Mouse (Mus musculus): ENCODE measurements at regions not wholly inside any gene's neighbourhood (a gene's known extent, or its start where the extent isn't known, plus 50 kb on each side); places are given as distances from the start of the nearest gene placed in this dataset.
A peak's percentile ranks its signal among the peaks of the same experiment; 100 is the strongest.
"Not testable (repeated sequence)": the region's sequence is repeated elsewhere in the genome, so short reads cannot be mapped to it uniquely, and the experiment has no call there.

DNA sequence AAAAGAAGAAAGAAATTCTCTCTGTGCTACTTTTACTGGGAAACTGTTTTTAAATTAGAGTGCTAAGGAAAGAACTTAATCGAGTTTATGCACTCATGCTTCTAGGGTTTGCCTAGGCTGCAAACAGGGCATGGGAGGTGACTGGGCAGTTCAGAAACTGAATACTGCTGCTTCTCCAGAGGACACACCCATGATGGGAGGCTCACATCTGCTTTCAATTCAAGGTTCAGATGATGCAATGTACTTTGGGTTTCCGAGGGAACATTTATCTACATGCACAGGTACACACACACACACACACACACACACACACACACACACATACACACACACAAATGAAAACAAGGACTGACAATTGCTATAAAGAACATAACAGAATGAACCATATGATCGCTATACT lies 417.4 kb downstream of the Htr7 start:
- 86% methylated on average over 3 of the region's 3 CpGs for WGBS
- no peaks in the 10 kb centered on the region for H3K27me3 ChIP-seq (replicated peaks)
- no peak overlapping the region for H3K27ac ChIP-seq
- ATAC-seq (ENCODE audit: low FRiP score, low read depth): no peak
- H3K4me1 ChIP-seq: no peaks in the 10 kb centered on the region
- H3K9me3 ChIP-seq: no peaks in the 10 kb centered on the region
- no peaks in the 10 kb centered on the region for H3K36me3 ChIP-seq
- H3K4me3 ChIP-seq: no peak overlapping the region
- no peak overlapping the region for H3K4me2 ChIP-seq (replicated peaks)
- no peak overlapping the region for H3K9ac ChIP-seq

DNA sequence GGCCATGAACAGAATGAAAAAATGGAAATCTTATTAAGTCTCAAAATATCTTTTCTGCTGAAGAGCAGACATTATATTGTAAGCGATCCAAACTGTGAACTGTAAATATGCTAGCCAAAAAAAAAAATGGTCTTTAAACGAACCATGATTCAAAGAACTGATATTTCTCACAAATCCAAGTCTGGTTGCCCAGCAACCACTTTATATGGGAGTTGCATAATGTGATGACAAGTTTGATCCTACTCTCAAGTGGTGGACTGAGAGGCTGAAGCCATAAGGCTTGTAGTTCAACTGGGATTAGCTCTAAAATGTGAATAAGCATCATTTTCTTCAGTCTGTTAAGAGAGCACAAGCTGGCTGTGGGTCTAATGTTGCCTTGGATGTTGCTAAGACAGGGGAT lies 435.5 kb downstream of the Htr7 start:
- Histone ChIP-seq H3K4me3 (no peak overlapping the region), H3K27me3 (replicated peaks) (no peaks in the 10 kb centered on the region), H3K4me1 (no peaks in the 10 kb centered on the region), H3K9ac (no peak overlapping the region), H3K27ac (no peak overlapping the region), H3K36me3 (no peaks in the 10 kb centered on the region), H3K4me2 (replicated peaks) (no peak overlapping the region), H3K9me3 (no peaks in the 10 kb centered on the region)
- 84% methylated on average over 2 of the region's 2 CpGs for WGBS
- ATAC-seq (ENCODE audit: low FRiP score, low read depth): no peak

DNA sequence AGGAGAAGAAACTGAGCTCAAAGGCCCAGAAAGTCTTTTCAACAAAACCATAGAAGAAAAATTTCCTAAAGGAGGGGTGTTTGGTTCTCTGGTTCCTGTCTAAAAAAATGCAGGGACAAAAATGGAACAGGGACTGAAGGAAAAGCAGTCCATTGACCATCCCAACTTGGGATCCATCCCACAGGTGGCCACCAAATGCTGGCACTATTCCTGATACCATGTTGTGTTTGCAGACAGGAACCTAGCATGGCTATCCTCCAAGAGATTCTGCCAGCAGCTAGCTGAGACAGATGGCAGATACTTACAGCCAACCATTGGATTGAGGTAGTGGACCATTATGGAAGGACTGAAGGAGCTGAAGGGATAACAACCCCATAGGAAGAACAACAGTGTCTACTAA lies 461.9 kb downstream of the Htr7 start:
- Histone ChIP-seq H3K9me3 (no peaks in the 10 kb centered on the region), H3K36me3 (no peaks in the 10 kb centered on the region), H3K9ac (no peak overlapping the region), H3K4me2 (replicated peaks) (no peak overlapping the region), H3K27me3 (replicated peaks) (no peaks in the 10 kb centered on the region), H3K27ac (no peak overlapping the region), H3K4me1 (no peaks in the 10 kb centered on the region), H3K4me3 (no peak overlapping the region)
- ATAC-seq (ENCODE audit: low FRiP score, low read depth): no peak

DNA sequence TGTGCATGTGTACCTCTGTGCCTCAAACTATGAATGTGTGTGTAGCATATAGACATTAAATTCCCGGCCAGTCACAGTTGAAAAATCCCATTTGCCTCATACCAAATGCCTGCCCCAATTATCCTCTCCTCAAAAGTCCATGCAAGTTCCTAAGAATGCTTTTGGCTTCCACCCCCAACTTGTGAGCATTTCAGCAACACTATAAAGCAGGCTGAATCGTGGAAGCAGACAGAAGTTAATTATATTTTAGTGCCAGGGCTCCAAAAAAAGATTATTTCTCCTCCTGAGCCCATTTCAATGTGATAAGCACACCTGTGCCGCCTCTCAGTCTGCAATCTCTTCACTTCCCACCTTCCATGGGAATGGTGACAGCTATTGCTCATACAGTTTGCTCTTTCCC lies 481.3 kb downstream of the Htr7 start:
- Histone ChIP-seq H3K27ac (no peak overlapping the region), H3K4me3 (no peak overlapping the region), H3K9me3 (no peaks in the 10 kb centered on the region), H3K9ac (no peak overlapping the region), H3K36me3 (no peaks in the 10 kb centered on the region), H3K4me2 (replicated peaks) (no peak overlapping the region), H3K27me3 (replicated peaks) (no peaks in the 10 kb centered on the region), H3K4me1 (no peaks in the 10 kb centered on the region)
- 78% methylated on average over 3 of the region's 3 CpGs for WGBS
- no peak for ATAC-seq (ENCODE audit: low FRiP score, low read depth)

DNA sequence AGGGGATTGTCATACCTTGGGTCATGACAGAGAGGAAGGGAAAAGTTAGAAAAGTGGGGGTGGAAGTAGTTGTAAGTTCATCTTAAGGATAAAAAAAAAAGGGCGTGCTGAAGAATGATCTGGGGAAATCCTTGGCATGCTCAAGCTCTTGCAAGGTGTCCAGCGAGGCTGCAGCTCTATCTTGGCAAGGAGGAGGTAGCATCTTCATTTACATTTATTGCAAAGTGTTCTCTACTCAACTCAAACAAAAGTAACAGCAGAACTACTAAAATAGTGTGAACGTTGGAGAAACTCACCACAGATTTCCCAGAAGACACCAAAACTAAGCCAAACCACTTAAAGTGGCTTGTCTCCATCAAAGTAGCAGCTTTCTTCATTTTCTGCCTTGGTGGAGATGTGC lies 507.9 kb downstream of the Htr7 start:
- Histone ChIP-seq H3K4me1 (no peaks in the 10 kb centered on the region), H3K27me3 (replicated peaks) (no peaks in the 10 kb centered on the region), H3K9ac (no peak overlapping the region), H3K4me2 (replicated peaks) (no peak overlapping the region), H3K27ac (no peak overlapping the region), H3K36me3 (no peaks in the 10 kb centered on the region), H3K9me3 (no peaks in the 10 kb centered on the region), H3K4me3 (no peak overlapping the region)
- WGBS: 86% methylated on average over 3 of the region's 3 CpGs
- ATAC-seq (ENCODE audit: low FRiP score, low read depth): no peak

DNA sequence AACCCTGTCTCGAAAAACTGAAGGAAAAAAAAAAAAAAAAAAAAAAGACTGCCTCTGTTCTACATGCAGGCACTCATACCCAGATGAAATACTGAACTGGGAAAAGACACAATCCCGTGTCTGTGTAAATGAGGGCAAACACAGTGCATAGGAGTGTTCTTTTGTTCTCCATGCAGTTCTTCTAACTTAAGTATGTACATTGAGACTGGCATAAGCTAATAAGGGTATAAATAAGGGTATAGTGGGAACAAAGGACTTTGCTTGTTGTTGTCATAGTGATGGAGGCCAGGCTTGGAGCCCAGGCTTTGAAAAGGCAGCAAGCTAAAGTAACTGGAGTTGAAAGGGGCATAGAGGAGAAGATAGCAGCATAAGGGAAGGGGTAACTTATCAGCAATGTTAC lies 520.5 kb downstream of the Htr7 start:
- Histone ChIP-seq H3K9ac (no peak overlapping the region), H3K36me3 (no peaks in the 10 kb centered on the region), H3K9me3 (no peaks in the 10 kb centered on the region), H3K27ac (no peak overlapping the region), H3K4me1 (no peaks in the 10 kb centered on the region), H3K4me2 (replicated peaks) (no peak overlapping the region), H3K27me3 (replicated peaks) (no peaks in the 10 kb centered on the region), H3K4me3 (no peak overlapping the region)
- 36% methylated on average over 2 of the region's 2 CpGs for WGBS
- ATAC-seq (ENCODE audit: low FRiP score, low read depth): peak; percentile 63; the same call in 1 of the 2 replicates

DNA sequence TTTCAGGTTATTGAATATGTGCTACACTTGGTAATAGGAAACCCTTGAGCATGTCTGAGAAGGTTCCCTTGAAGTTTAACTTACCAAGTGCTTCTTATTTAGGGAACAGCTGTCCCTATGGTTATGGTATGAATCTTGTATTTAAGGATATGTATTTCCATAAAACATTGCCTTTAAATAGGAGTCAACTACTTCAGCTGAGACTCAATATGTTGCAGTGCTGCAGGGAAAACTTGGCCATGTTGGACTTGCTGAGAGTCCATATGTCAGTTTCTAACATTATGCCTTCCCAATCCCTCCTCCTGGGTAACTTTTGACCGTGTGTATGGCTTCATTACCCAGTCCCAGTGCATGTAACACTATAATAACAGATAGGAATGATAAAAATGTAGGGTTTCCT lies 528.0 kb downstream of the Htr7 start:
- Histone ChIP-seq H3K4me1 (no peaks in the 10 kb centered on the region), H3K27me3 (replicated peaks) (no peaks in the 10 kb centered on the region), H3K9me3 (no peaks in the 10 kb centered on the region), H3K27ac (no peak overlapping the region), H3K4me2 (replicated peaks) (no peak overlapping the region), H3K36me3 (no peaks in the 10 kb centered on the region), H3K9ac (no peak overlapping the region), H3K4me3 (no peak overlapping the region)
- 56% methylated on average over 1 of the region's 1 CpGs for WGBS
- ATAC-seq (ENCODE audit: low FRiP score, low read depth): no peak

DNA sequence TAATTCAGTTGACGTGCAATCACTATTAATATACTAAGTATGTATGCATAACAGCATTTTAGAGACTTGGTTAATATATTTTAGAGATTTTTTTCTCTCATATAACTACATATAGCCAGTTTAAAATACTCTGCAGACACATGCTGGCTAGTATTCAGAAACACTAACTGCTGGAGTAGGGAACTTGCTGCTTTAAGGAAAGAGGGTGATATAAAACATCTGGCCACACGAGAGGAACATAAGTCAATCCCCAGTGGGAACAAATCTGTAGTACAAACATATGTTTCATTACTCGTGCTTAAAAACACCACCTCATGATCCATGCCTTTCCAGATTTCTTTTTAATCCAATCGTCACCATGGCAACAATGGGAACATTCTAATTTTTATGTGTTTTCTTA lies 563.6 kb downstream of the Htr7 start:
- no peak for ATAC-seq (ENCODE audit: low FRiP score, low read depth)
- H3K9ac ChIP-seq: no peak overlapping the region
- no peak overlapping the region for H3K4me3 ChIP-seq
- no peaks in the 10 kb centered on the region for H3K9me3 ChIP-seq
- no peaks in the 10 kb centered on the region for H3K27me3 ChIP-seq (replicated peaks)
- no peaks in the 10 kb centered on the region for H3K4me1 ChIP-seq
- no peaks in the 10 kb centered on the region for H3K36me3 ChIP-seq
- WGBS: 64% methylated on average over 4 of the region's 4 CpGs
- H3K4me2 ChIP-seq (replicated peaks): no peak overlapping the region
- H3K27ac ChIP-seq: no peak overlapping the region

DNA sequence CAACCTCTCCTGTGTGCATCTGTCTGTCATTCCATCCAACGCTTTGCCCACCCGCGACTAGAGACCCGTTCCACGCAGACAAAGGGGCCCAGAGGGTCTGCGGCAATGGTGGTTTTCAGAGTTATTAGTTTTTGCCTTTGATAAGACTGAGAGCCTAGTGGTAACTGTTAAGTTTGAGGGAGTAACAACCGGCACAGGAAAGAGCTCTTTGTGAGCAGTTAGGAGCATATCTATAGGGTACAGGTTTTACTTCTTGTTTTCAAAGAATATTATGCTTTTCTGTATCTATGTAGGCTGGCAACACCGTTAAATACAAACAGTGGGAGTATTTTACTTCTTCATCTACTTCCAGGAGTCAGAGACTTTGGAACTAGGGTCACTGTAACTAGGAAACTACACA lies 566.0 kb downstream of the Htr7 start:
- no peak for ATAC-seq (ENCODE audit: low FRiP score, low read depth)
- no peaks in the 10 kb centered on the region for H3K36me3 ChIP-seq
- no peak overlapping the region for H3K4me2 ChIP-seq (replicated peaks)
- no peaks in the 10 kb centered on the region for H3K27me3 ChIP-seq (replicated peaks)
- H3K4me3 ChIP-seq: no peak overlapping the region
- no peaks in the 10 kb centered on the region for H3K9me3 ChIP-seq
- WGBS: 92% methylated on average over 8 of the region's 8 CpGs
- no peak overlapping the region for H3K27ac ChIP-seq
- H3K4me1 ChIP-seq: no peaks in the 10 kb centered on the region
- no peak overlapping the region for H3K9ac ChIP-seq

DNA sequence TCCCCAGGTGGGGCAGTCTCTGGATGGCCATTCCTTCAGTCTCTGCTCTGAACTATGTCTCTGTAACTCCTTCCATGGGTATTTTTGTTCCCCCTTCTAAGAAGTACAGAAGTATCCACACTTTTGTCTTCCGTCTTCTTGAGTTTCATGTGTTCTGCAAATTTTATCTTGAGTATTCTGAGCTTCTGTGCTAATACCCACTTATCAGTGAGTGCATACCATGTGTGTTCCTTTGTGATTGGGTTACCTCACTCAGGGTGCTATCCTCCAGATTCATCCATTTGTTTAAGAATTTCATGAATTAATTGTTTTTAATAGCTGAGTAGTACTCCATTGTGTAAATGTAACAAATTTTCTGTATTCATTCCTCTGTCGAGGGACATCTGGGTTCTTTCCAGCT lies 563.5 kb downstream of the Kif20b start:
- 91% methylated on average over 2 of the region's 2 CpGs for WGBS
- H3K4me1 ChIP-seq: not testable (repeated sequence)

DNA sequence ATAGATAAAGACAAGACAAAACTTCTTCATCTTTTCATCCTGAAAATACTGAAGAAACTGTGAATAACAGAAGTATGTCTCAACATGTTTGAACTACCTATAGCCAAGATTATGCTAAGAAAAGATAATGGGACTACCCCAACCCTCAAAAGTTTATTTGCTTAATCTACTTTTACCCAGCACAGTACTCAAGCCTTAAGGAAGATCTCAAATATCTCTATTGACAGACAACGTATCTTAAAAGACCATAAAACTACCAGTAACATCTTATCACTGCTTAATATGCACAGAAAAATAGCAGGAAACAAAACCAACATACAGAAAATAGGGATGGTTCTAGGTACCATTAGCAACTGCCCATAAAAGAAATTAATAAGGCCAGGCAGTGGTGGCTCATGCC lies 560.3 kb downstream of the Kif20b start:
- Histone ChIP-seq H3K4me1 (no peaks in the 10 kb centered on the region), H3K36me3 (no peaks in the 10 kb centered on the region), H3K4me2 (replicated peaks) (no peak overlapping the region), H3K4me3 (no peak overlapping the region), H3K27ac (no peak overlapping the region), H3K9me3 (no peaks in the 10 kb centered on the region), H3K27me3 (replicated peaks) (no peaks in the 10 kb centered on the region), H3K9ac (no peak overlapping the region)
- no peak for ATAC-seq (ENCODE audit: low FRiP score, low read depth)
- WGBS: 76% methylated on average over 1 of the region's 1 CpGs

More for the DNA sequence above, 563.5 kb downstream of the Kif20b start:
- not testable (repeated sequence) for ATAC-seq (ENCODE audit: low FRiP score, low read depth); H3K9me3 ChIP-seq; H3K27ac ChIP-seq; H3K36me3 ChIP-seq; H3K4me2 ChIP-seq (replicated peaks); H3K27me3 ChIP-seq (replicated peaks); H3K9ac ChIP-seq; H3K4me3 ChIP-seq

DNA sequence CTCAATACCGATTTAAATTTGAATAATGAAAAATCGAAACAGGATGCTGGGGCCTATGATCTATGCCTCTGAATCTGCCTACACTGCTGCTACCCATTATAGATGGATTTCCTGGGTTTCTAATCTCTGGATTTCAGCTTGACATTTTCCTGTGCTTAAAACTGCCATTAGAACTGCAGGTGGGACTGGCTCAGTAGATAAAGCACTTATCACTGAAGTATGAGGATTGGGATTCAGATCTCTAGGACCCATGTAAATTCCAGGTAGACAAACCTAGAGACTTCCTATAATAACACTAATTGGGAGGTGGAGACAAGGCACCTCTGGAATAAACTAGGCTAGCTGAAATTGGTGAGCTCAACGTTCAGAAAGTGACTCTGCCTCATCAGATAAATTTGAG lies 531.8 kb downstream of the Kif20b start:
- H3K27ac ChIP-seq: no peak overlapping the region
- H3K4me2 ChIP-seq (replicated peaks): no peak overlapping the region
- ATAC-seq (ENCODE audit: low FRiP score, low read depth): no peak
- WGBS: 83% methylated on average over 3 of the region's 3 CpGs
- H3K36me3 ChIP-seq: no peaks in the 10 kb centered on the region
- H3K27me3 ChIP-seq (replicated peaks): no peaks in the 10 kb centered on the region
- no peaks in the 10 kb centered on the region for H3K9me3 ChIP-seq
- H3K4me1 ChIP-seq: no peaks in the 10 kb centered on the region
- H3K9ac ChIP-seq: no peak overlapping the region
- H3K4me3 ChIP-seq: no peak overlapping the region

DNA sequence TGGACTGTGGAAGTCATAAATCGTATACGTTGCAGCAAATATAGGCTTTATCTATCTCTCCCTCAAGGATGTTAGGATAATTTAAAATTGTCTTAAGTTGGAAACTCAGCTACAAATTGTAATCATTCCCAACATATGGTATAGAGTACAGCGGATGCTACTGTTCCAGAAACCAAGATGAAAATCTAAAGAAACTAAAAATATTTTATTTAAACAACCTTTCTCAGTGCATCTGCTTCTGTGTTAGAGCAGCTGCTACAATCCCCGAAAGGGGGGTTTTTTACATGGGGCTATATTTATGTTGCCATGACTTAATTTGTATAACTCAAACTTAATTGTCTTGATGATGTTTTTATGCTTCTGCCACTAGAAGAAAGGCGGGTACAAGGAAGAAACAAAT lies 520.3 kb downstream of the Kif20b start:
- whole genome bisulfite sequencing: 88% methylated on average over 5 of the region's 5 CpGs
- Histone ChIP-seq H3K27ac (no peak overlapping the region), H3K4me2 (replicated peaks) (no peak overlapping the region), H3K9ac (no peak overlapping the region), H3K36me3 (no peaks in the 10 kb centered on the region), H3K4me1 (no peaks in the 10 kb centered on the region), H3K27me3 (replicated peaks) (no peaks in the 10 kb centered on the region), H3K4me3 (no peak overlapping the region), H3K9me3 (no peaks in the 10 kb centered on the region)
- no peak for ATAC-seq (ENCODE audit: low FRiP score, low read depth)

DNA sequence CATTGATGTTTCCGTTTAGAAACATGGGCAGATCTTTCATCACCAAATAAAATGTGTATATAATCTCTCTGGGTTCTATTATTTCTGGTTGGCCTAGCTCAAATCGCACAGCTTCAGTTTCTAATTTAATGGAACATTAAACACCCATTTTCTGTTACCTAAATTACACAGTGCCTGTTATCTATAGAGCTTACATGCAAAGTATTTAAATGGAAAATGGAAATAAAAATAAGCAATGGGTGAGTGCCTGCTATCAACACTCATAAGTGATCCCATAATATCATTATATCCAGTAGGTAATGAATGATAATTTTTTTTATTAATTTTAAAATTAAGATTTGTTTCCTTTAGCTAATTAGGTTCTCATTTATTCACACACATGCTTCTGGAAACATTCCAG lies 515.9 kb downstream of the Kif20b start:
- Histone ChIP-seq H3K27ac (no peak overlapping the region), H3K4me2 (replicated peaks) (no peak overlapping the region), H3K36me3 (no peaks in the 10 kb centered on the region), H3K27me3 (replicated peaks) (no peaks in the 10 kb centered on the region), H3K4me3 (no peak overlapping the region), H3K9me3 (no peaks in the 10 kb centered on the region), H3K9ac (no peak overlapping the region), H3K4me1 (no peaks in the 10 kb centered on the region)
- no peak for ATAC-seq (ENCODE audit: low FRiP score, low read depth)
- WGBS: 72% methylated on average over 2 of the region's 2 CpGs
